Mouse (Mus musculus) midbrain, embryonic 14.5 days (tissue): ENCODE measurements around the gene Kcnh1. TPM values are rescaled to one million over a fixed set of nuclear protein-coding genes. Genes with fewer than 3 reads are reported as not detected.

Experiments used
- ATAC-seq: fragments of 200-750 bp; cut with Nextera tagmentation; 2 replicates; pipeline ENCODE4 v1.8.0; 2017; ENCODE audit warnings: moderate number of reproducible peaks, moderate library complexity; ENCODE audit not compliant: low FRiP score, low TSS enrichment
- DNase-seq: peaks from one replicate; pipeline ENCODE4 v3.0.0-alpha.2; 2015
- H3K27ac ChIP-seq: fragments of 300-500 bp; sonication (generic); replicated peaks from 2 replicates; pipeline ENCODE4 v1.5.1; 2014; ENCODE audit warnings: mild to moderate bottlenecking, low read depth, low read length, moderate library complexity
- H3K27me3 ChIP-seq: fragments of 300-500 bp; sonication (generic); 2 replicates; pipeline ENCODE4 v1.6.1; 2014; ENCODE audit warnings: low read length, control low read depth, mixed read lengths; ENCODE audit not compliant: control insufficient read depth, insufficient read depth
- H3K36me3 ChIP-seq: fragments of 300-500 bp; sonication (generic); 2 replicates; pipeline ENCODE4 v1.6.1; 2014; ENCODE audit warnings: low read length, control low read depth; ENCODE audit not compliant: control insufficient read depth, insufficient read depth
- H3K4me1 ChIP-seq: fragments of 300-500 bp; sonication (generic); 2 replicates; pipeline ENCODE4 v1.6.1; 2014; ENCODE audit warnings: mild to moderate bottlenecking, antibody characterized with exemption, low read length, control low read depth; ENCODE audit not compliant: control insufficient read depth, insufficient read depth
- H3K4me2 ChIP-seq: fragments of 300-500 bp; sonication (generic); 2 replicates; pipeline ENCODE4 v1.6.1; 2014; ENCODE audit warnings: mild to moderate bottlenecking, low read length, moderate library complexity
- H3K4me3 ChIP-seq: fragments of 300-500 bp; sonication (generic); replicated peaks from 2 replicates; pipeline ENCODE4 v1.5.1; 2014; ENCODE audit warnings: low read depth, low read length
- H3K9ac ChIP-seq: fragments of 300-500 bp; sonication (generic); replicated peaks from 2 replicates; pipeline ENCODE4 v1.6.1; 2014; ENCODE audit warnings: mild to moderate bottlenecking, low read length, moderate library complexity
- H3K9me3 ChIP-seq: fragments of 300-500 bp; sonication (generic); 2 replicates; pipeline ENCODE4 v1.6.1; 2016; ENCODE audit warnings: low read length, control low read depth, mixed read lengths; ENCODE audit not compliant: control insufficient read depth
- WGBS: fragments of 180-500 bp; shearing (Covaris S2); extraction: QIAGEN DNeasy Blood & Tissue Kit; methylation state at CpG from one replicate; pipeline ENCODE4 v1.1.7; 2014; 5-methylcytosine and 5-hydroxymethylcytosine counted together
- polyA plus RNA-seq: library from polyadenylated mRNA; unstranded; fragments of >200 nt; fragmentation: Nextera tagmentation; extraction: Ambion mirVana; gene quantifications from 2 replicates; pipeline ENCODE4 v1.2.1, GENCODE M21; 2014

Kcnh1 gene
- polyA plus RNA-seq, 1 experiment from 2014 or later = 2.1 TPM

GRCm38 (mm10) chr1:192284340-192284739 is 93.8 kb downstream of the Kcnh1 start:
- H3K9me3 ChIP-seq = no peaks in the 10 kb centered on the region
- no peak overlapping the region for H3K4me3 ChIP-seq
- H3K4me2 ChIP-seq = no peak overlapping the region
- ATAC-seq = no peak
- no peak for DNase-seq
- no peak overlapping the region for H3K9ac ChIP-seq
- no peak overlapping the region for H3K27ac ChIP-seq
- 79% methylated on average over 3 of the region's 3 CpGs for WGBS
- no peaks in the 10 kb centered on the region for H3K4me1 ChIP-seq
- no peaks in the 10 kb centered on the region for H3K36me3 ChIP-seq
- H3K27me3 ChIP-seq = no peaks in the 10 kb centered on the region

GRCm38 (mm10) chr1:192284950-192285349 is 94.4 kb downstream of the Kcnh1 start:
- Histone ChIP-seq H3K27ac (no peak overlapping the region), H3K36me3 (no peaks in the 10 kb centered on the region), H3K27me3 (no peaks in the 10 kb centered on the region), H3K4me3 (no peak overlapping the region), H3K9me3 (no peaks in the 10 kb centered on the region), H3K4me2 (no peak overlapping the region), H3K9ac (no peak overlapping the region), H3K4me1 (no peaks in the 10 kb centered on the region)
- DNase-seq (no peak), ATAC-seq (no peak)
- WGBS = 88% methylated on average over 3 of the region's 3 CpGs

GRCm38 (mm10) chr1:192288456-192288855 is 97.9 kb downstream of the Kcnh1 start:
- no peak for ATAC-seq
- H3K36me3 ChIP-seq = no peaks in the 10 kb centered on the region
- H3K27me3 ChIP-seq = no peaks in the 10 kb centered on the region
- whole genome bisulfite sequencing = 81% methylated on average over 8 of the region's 8 CpGs
- H3K4me1 ChIP-seq = no peaks in the 10 kb centered on the region
- H3K27ac ChIP-seq = no peak overlapping the region
- no peak overlapping the region for H3K4me2 ChIP-seq
- DNase-seq = no peak
- H3K9ac ChIP-seq = no peak overlapping the region
- no peak overlapping the region for H3K4me3 ChIP-seq
- H3K9me3 ChIP-seq = no peaks in the 10 kb centered on the region

- 70% methylated on average over 3 of the region's 3 CpGs for WGBS
- Histone ChIP-seq H3K27ac (no peak overlapping the region), H3K36me3 (no peaks in the 10 kb centered on the region), H3K4me2 (no peak overlapping the region), H3K9me3 (no peaks in the 10 kb centered on the region), H3K4me3 (no peak overlapping the region), H3K9ac (no peak overlapping the region), H3K4me1 (no peaks in the 10 kb centered on the region), H3K27me3 (no peaks in the 10 kb centered on the region)
- ATAC-seq = no peak
- DNase-seq = no peak
Observed at GRCm38 (mm10) chr1:192291286-192291685, 100.7 kb downstream of the Kcnh1 start.

GRCm38 (mm10) chr1:192293391-192293790 is 102.8 kb downstream of the Kcnh1 start:
- Histone ChIP-seq H3K4me3 (no peak overlapping the region), H3K27me3 (no peaks in the 10 kb centered on the region), H3K9ac (no peak overlapping the region), H3K9me3 (no peaks in the 10 kb centered on the region), H3K36me3 (no peaks in the 10 kb centered on the region), H3K4me2 (no peak overlapping the region), H3K27ac (no peak overlapping the region), H3K4me1 (0 out of 2 replicates have a peak, but pooled peaks cover 4% of the 10 kb centered on the region)
- DNase-seq = no peak
- 73% methylated on average over 4 of the region's 4 CpGs for WGBS
- no peak for ATAC-seq

GRCm38 (mm10) chr1:192293921-192294320 is 103.3 kb downstream of the Kcnh1 start:
- no peaks in the 10 kb centered on the region for H3K27me3 ChIP-seq
- ATAC-seq (no peak), DNase-seq (no peak)
- H3K36me3 ChIP-seq = no peaks in the 10 kb centered on the region
- no peaks in the 10 kb centered on the region for H3K9me3 ChIP-seq
- no peak overlapping the region for H3K9ac ChIP-seq
- 82% methylated on average over 3 of the region's 3 CpGs for WGBS
- H3K4me2 ChIP-seq = no peak overlapping the region
- no peak overlapping the region for H3K4me3 ChIP-seq
- 0 out of 2 replicates have a peak, but pooled peaks cover 4% of the 10 kb centered on the region for H3K4me1 ChIP-seq
- H3K27ac ChIP-seq = no peak overlapping the region

- Histone ChIP-seq H3K4me3 (no peak overlapping the region), H3K36me3 (no peaks in the 10 kb centered on the region), H3K27me3 (no peaks in the 10 kb centered on the region), H3K4me2 (no peak overlapping the region), H3K27ac (no peak overlapping the region), H3K9me3 (no peaks in the 10 kb centered on the region), H3K4me1 (0 out of 2 replicates have a peak, but pooled peaks cover 4% of the 10 kb centered on the region), H3K9ac (no peak overlapping the region)
- 84% methylated on average over 11 of the region's 11 CpGs for WGBS
- DNase-seq (no peak), ATAC-seq (no peak)
Observed at GRCm38 (mm10) chr1:192295243-192295860, 104.8 kb downstream of the Kcnh1 start.

- H3K9ac ChIP-seq = no peak overlapping the region
- H3K27ac ChIP-seq = no peak overlapping the region
- no peak for ATAC-seq
- H3K9me3 ChIP-seq = no peaks in the 10 kb centered on the region
- H3K4me3 ChIP-seq = no peak overlapping the region
- H3K4me2 ChIP-seq = no peak overlapping the region
- H3K27me3 ChIP-seq = no peaks in the 10 kb centered on the region
- H3K36me3 ChIP-seq = no peaks in the 10 kb centered on the region
- 0 out of 2 replicates have a peak, but pooled peaks cover 4% of the 10 kb centered on the region for H3K4me1 ChIP-seq
- DNase-seq = no peak
Observed at GRCm38 (mm10) chr1:192295902-192296301, 105.3 kb downstream of the Kcnh1 start.

GRCm38 (mm10) chr1:192297481-192298128 is 107.0 kb downstream of the Kcnh1 start:
- no peak overlapping the region for H3K9ac ChIP-seq
- H3K9me3 ChIP-seq = no peaks in the 10 kb centered on the region
- H3K4me1 ChIP-seq = 0 out of 2 replicates have a peak, but pooled peaks cover 4% of the 10 kb centered on the region
- 63% methylated on average over 5 of the region's 5 CpGs for WGBS
- DNase-seq = no peak
- no peak overlapping the region for H3K4me3 ChIP-seq
- H3K27me3 ChIP-seq = no peaks in the 10 kb centered on the region
- no peak overlapping the region for H3K27ac ChIP-seq
- H3K4me2 ChIP-seq = no peak overlapping the region
- no peaks in the 10 kb centered on the region for H3K36me3 ChIP-seq
- ATAC-seq = no peak
